ENCODE assay signal across 8 mouse cellular contexts in the genomic region with DNA sequence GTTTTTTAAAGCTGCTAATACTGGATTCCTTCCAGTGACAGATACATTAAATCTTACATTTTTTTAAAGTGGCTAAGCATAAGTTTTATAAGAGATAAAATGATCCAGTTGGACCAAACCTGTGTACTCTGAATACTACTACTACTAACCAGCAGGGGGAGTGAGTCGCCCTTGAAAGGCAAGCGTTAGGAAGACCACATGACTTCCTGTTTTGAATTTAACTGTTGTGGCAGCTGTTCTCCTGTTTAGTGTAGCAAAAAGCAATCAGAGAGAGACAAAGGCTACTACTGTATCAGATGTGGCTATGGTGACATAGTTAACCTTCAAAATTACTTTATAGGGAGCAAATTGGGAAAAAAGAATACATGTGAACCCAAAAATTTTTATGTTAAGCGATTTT. TPM values are rescaled to one million over a fixed set of nuclear protein-coding genes. Genes with fewer than 3 reads are reported as not detected.
DNase-seq lines count a peak whose midpoint lies in the region; ATAC-seq lines count a peak whose summit lies in the region.

No protein-coding gene starts in this region.

- peaks cover 6% of the 10 kb centered on the region; the same call in 1 of the 2 replicates for H3K4me1 ChIP-seq in forebrain, embryonic 11.5 days (replicated peaks; ENCODE audit: control insufficient read depth, insufficient read depth, low read length)
- H3K4me1 ChIP-seq in forebrain, embryonic 10.5 days: peaks cover 18% of the 10 kb centered on the region

- H3K9me3 ChIP-seq in forebrain, embryonic 11.5 days (ENCODE audit: control insufficient read depth, low read length): no peaks in the 10 kb centered on the region
- H3K9me3 ChIP-seq in forebrain, embryonic 10.5 days: no peaks in the 10 kb centered on the region

- H3K4me3 ChIP-seq in forebrain, embryonic 11.5 days (ENCODE audit: low read depth, low read length): no peak overlapping the region
- H3K4me3 ChIP-seq in forebrain, embryonic 10.5 days: no peak overlapping the region

- H3K36me3 ChIP-seq in forebrain, embryonic 11.5 days (ENCODE audit: control insufficient read depth, insufficient read depth, low read length): no peaks in the 10 kb centered on the region
- no peaks in the 10 kb centered on the region for H3K36me3 ChIP-seq in forebrain, embryonic 10.5 days (replicated peaks)

- 0 out of 2 replicates have a peak, but pooled peaks have one; percentile 28 for ATAC-seq in forebrain, embryonic 11.5 days (replicated peaks; ENCODE audit: low FRiP score)
- ATAC-seq in erythroid progenitor cell, adult 5-6 weeks (replicated peaks; ENCODE audit: low FRiP score, poor library complexity, severe bottlenecking): peak; percentile 92

- no peak overlapping the region for H3K27ac ChIP-seq in forebrain, embryonic 11.5 days (ENCODE audit: low read depth, low read length)
- H3K27ac ChIP-seq in forebrain, embryonic 10.5 days: no peak overlapping the region

- no peak for DNase-seq in forebrain, embryonic 11.5 days (ENCODE audit: low spot score)
- DNase-seq in forebrain, embryonic 10.5 days (ENCODE audit: extremely low spot score, low spot score): no peak
- DNase-seq in testis, postnatal 14 days (ENCODE audit: low spot score): peak; percentile 42
- no peak for DNase-seq in testis, postnatal 10 days (ENCODE audit: low spot score)
- peak; percentile 47 to 68 for DNase-seq in kidney, postnatal 25 days
- peak; percentile 89 for DNase-seq in naive thymus-derived CD4-positive, alpha-beta T cell, adult 2 months (ENCODE audit: low read depth)
- DNase-seq in right cerebral cortex, postnatal 14 days: no peak

- no peaks in the 10 kb centered on the region for H3K27me3 ChIP-seq in forebrain, embryonic 11.5 days (ENCODE audit: control insufficient read depth, insufficient read depth, low read length)
- H3K27me3 ChIP-seq in forebrain, embryonic 10.5 days (ENCODE audit: poor library complexity, severe bottlenecking): no peaks in the 10 kb centered on the region

- no peak overlapping the region for H3K9ac ChIP-seq in forebrain, embryonic 11.5 days (ENCODE audit: low read length)

- 48% methylated on average over 3 of the region's 3 CpGs for WGBS in forebrain, embryonic 11.5 days
- 41% methylated on average over 3 of the region's 3 CpGs for WGBS in forebrain, embryonic 10.5 days

- H3K4me2 ChIP-seq in forebrain, embryonic 11.5 days (ENCODE audit: low read depth, low read length, severe bottlenecking): no peak overlapping the region

RNA-seq across cellular contexts. Expression of a gene that starts 6.8 kb away (rescaled TPM):
- polyA plus RNA-seq in forebrain, embryonic 11.5 days (2014; fragmentation: Nextera tagmentation; extraction: Ambion mirVana): 27.4 and 30.2 TPM in 2 replicates
- polyA plus RNA-seq in forebrain, embryonic 10.5 days (2016; fragmentation: Nextera tagmentation; extraction: Ambion mirVana): 18.5 and 18.8 TPM in 2 replicates
- 54.8 and 83.8 TPM in 2 replicates for total RNA-seq in erythroid progenitor cell, adult 5-6 weeks (2015; ENCODE audit: low replicate concordance)
- total RNA-seq in erythroid progenitor cell, adult 5-6 weeks (2017; ENCODE audit: low replicate concordance): 66.6 and 69.1 TPM in 2 replicates

Comparison
In these comparisons a context has a peak if more than half of its experiments do, and no peak if none do; other contexts are left out.
1. DNase-seq: peak in testis, postnatal 14 days (single experiment), kidney, postnatal 25 days (2 of 2) and naive thymus-derived CD4-positive, alpha-beta T cell, adult 2 months (single experiment); none in forebrain, embryonic 11.5 days (single experiment), forebrain, embryonic 10.5 days (single experiment), testis, postnatal 10 days (single experiment) and right cerebral cortex, postnatal 14 days (single experiment).